Mouse (Mus musculus): ENCODE measurements around the gene Samd8. TPM values are rescaled to one million over a fixed set of nuclear protein-coding genes. Genes with fewer than 3 reads are reported as not detected.
A peak's percentile ranks its signal among the peaks of the same experiment; 100 is the strongest.

The Samd8 gene
- polyA plus RNA-seq, 1 experiment = 30.6 TPM

DNA sequence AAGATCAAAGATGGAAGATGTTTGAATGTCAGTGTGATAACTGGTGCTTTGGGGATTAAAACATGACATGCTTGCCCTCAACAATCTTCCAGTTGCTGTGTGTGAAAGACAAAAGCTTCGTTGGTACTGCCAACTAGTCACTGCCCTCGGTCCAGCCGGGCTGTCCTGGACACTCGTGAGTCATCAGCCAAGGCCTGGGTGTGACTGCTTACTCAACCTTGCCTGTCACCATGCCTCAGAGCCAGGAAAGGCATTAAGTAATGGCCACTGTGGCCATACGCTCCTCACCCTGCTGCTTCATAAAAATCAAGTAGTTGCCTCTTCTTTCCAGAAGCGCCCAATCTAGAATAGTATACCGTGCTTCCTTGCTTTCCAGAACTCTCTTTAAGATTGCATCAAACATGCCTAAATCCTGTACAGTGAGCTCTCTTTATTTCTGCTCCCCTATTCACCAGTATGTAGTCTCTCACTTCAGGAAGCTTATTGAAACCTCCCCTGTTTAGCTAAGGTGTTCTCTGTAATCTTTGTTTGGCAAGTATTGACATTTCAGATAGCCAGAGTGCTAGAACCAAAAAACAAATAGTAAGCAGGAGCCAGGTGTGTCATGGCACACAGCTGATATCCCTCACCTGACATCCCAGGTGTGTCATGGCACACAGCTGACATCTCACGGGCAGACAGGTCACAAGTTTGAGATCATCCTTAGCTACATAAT is 58.0 kb downstream of the Samd8 start:
- Histone ChIP-seq H3K27me3 (ENCODE audit: control insufficient read depth, insufficient read depth, low read length) (no peaks in the 10 kb centered on the region), H3K4me3 (ENCODE audit: low read depth, low read length) (no peak overlapping the region), H3K4me1 (ENCODE audit: control insufficient read depth, insufficient read depth, insufficient read length, low read length) (peaks cover 33% of the 10 kb centered on the region), H3K27ac (ENCODE audit: insufficient read depth, low read depth, low read length) (peak overlapping the region; percentile 99), H3K36me3 (ENCODE audit: control insufficient read depth, insufficient read depth, low read length) (no peaks in the 10 kb centered on the region)
- no peak for TF ChIP-seq POLR2A (IDR thresholded peaks at IDR 0.05; ENCODE audit: low read depth, low read length)
- no peak for TF ChIP-seq CTCF (IDR thresholded peaks at IDR 0.05; ENCODE audit: extremely low read depth, insufficient read length, insufficient replicate concordance, low read depth, low read length)
- WGBS = 40% methylated on average over 8 of the region's 8 CpGs

DNA sequence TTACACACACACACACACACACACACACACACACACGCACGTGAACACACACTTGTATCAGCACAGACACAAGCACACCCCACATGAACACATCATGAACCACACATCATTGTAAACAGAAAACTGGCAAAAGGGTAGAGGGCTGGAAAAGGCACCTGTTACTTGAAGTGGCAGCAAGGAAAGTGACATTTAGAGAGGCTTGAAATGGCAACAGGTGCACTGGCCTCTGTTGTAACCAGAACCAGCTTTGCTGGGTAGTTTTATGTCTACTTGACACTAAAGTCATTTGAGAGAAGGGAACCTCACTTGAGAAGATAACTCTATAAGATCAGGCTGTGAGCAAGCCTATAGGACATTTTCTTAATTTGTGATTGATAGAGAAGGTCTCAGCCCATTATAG is 59.1 kb downstream of the Samd8 start:
- Histone ChIP-seq H3K4me3 (ENCODE audit: low read depth, low read length) (no peak overlapping the region), H3K4me1 (ENCODE audit: control insufficient read depth, insufficient read depth, insufficient read length, low read length) (peaks cover 30% of the 10 kb centered on the region), H3K27ac (ENCODE audit: insufficient read depth, low read depth, low read length) (peak overlapping the region; percentile 99), H3K36me3 (ENCODE audit: control insufficient read depth, insufficient read depth, low read length) (no peaks in the 10 kb centered on the region), H3K27me3 (ENCODE audit: control insufficient read depth, insufficient read depth, low read length) (no peaks in the 10 kb centered on the region)
- no peak for TF ChIP-seq POLR2A (IDR thresholded peaks at IDR 0.05; ENCODE audit: low read depth, low read length)
- TF ChIP-seq CTCF (IDR thresholded peaks at IDR 0.05; ENCODE audit: extremely low read depth, insufficient read length, insufficient replicate concordance, low read depth, low read length) = no peak
- 79% methylated on average over 2 of the region's 2 CpGs for WGBS

DNA sequence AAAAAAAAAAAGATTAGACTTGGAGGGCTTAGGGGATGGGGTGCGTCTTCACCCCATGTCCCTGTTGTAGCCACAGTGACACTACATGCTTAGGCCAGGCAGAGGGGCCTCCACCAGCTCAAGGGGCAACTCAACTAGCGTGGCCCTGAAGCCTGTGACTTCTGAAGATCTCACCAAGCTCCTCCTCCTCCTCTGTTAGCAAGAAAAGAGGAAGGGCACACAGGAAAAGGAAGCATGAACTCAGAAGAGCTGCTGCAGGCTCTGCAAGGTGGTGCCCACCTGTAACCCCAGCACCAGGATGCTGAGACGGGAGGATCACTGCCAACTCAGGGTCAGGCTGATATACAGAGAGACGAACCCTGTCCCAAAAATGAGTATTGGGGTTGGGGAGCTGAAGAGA is 61.0 kb downstream of the Samd8 start:
- 86% methylated on average over 4 of the region's 4 CpGs for WGBS
- H3K27ac ChIP-seq (ENCODE audit: insufficient read depth, low read depth, low read length) = no peak overlapping the region
- no peaks in the 10 kb centered on the region for H3K36me3 ChIP-seq (ENCODE audit: control insufficient read depth, insufficient read depth, low read length)
- peaks cover 23% of the 10 kb centered on the region for H3K4me1 ChIP-seq (ENCODE audit: control insufficient read depth, insufficient read depth, insufficient read length, low read length)
- TF ChIP-seq CTCF (IDR thresholded peaks at IDR 0.05; ENCODE audit: extremely low read depth, insufficient read length, insufficient replicate concordance, low read depth, low read length) (no peak), POLR2A (IDR thresholded peaks at IDR 0.05; ENCODE audit: low read depth, low read length) (no peak)
- H3K4me3 ChIP-seq (ENCODE audit: low read depth, low read length) = no peak overlapping the region
- no peaks in the 10 kb centered on the region for H3K27me3 ChIP-seq (ENCODE audit: control insufficient read depth, insufficient read depth, low read length)

- no peak for TF ChIP-seq POLR2A (IDR thresholded peaks at IDR 0.05; ENCODE audit: low read depth, low read length)
- TF ChIP-seq CTCF (IDR thresholded peaks at IDR 0.05; ENCODE audit: extremely low read depth, insufficient read length, insufficient replicate concordance, low read depth, low read length) = no peak
Observed at GRCm38 (mm10) chr14:21811744-21812393, 61.5 kb downstream of the Samd8 start.

DNA sequence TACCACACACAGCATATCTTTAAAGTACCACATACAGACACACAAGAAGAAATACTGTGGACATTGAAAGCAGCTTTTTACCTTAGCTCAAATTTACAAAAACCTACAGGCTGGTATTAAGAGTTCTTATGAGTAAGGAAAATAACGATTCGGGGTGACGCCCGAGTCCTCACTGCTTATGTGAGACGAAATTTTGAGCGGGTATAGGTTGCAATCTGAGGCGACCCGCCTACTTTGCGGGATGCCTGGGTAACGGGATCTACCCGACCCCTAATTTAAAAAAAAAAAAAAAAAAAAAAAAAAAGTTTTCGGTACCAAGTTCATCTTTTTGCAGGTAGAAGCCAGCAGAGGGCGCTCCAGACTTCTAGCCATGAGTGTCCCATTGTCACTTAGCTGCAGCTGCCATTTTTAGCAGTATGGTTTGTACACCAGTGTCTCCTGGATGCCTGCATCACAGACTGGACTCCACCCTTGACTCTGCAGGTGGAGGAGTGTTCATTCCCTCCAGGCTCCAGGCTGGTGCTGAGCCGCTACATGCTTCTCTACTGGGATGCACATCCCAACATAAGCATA is 62.3 kb downstream of the Samd8 start:
- TF ChIP-seq CTCF (IDR thresholded peaks at IDR 0.05; ENCODE audit: extremely low read depth, insufficient read length, insufficient replicate concordance, low read depth, low read length) (peak; percentile 74; the same call in 1 of the 2 replicates), POLR2A (IDR thresholded peaks at IDR 0.05; ENCODE audit: low read depth, low read length) (no peak)
- 25% methylated on average over 14 of the region's 14 CpGs for WGBS

More at GRCm38 (mm10) chr14:21811744-21812393, 61.5 kb downstream of the Samd8 start:
- peaks cover 22% of the 10 kb centered on the region for H3K4me1 ChIP-seq (ENCODE audit: control insufficient read depth, insufficient read depth, insufficient read length, low read length)
- H3K4me3 ChIP-seq (ENCODE audit: low read depth, low read length) = no peak overlapping the region
- H3K27ac ChIP-seq (ENCODE audit: insufficient read depth, low read depth, low read length) = no peak overlapping the region
- 79% methylated on average over 10 of the region's 10 CpGs for WGBS
- H3K36me3 ChIP-seq (ENCODE audit: control insufficient read depth, insufficient read depth, low read length) = no peaks in the 10 kb centered on the region
- no peaks in the 10 kb centered on the region for H3K27me3 ChIP-seq (ENCODE audit: control insufficient read depth, insufficient read depth, low read length)

DNA sequence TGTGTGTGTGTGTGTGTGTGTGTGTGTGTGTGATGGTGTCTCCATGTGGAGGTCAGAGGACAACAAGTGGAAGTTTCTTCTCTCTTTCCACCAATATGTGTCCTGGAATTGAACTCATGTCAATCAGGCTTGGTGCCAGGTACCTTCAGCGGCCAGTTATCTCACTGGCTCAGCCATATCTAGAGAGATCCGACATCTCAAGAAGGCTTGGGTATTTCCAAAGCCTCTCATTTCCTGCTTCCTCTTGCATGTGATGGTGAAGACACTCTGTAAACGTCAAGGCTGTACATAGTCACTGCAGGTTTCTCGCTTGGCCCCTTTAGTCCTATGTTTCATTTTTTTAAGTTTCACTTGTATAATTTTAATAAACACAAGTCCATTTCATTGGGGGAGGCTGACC is 62.9 kb downstream of the Samd8 start:
- WGBS = 34% methylated on average over 4 of the region's 4 CpGs
- no peaks in the 10 kb centered on the region for H3K27me3 ChIP-seq (ENCODE audit: control insufficient read depth, insufficient read depth, low read length)

More for the DNA sequence above, 62.3 kb downstream of the Samd8 start:
- Histone ChIP-seq H3K27me3 (ENCODE audit: control insufficient read depth, insufficient read depth, low read length) (no peaks in the 10 kb centered on the region), H3K4me1 (ENCODE audit: control insufficient read depth, insufficient read depth, insufficient read length, low read length) (peaks cover 15% of the 10 kb centered on the region; the same call in 1 of the 2 replicates), H3K36me3 (ENCODE audit: control insufficient read depth, insufficient read depth, low read length) (no peaks in the 10 kb centered on the region), H3K27ac (ENCODE audit: insufficient read depth, low read depth, low read length) (peak overlapping the region; percentile 60), H3K4me3 (ENCODE audit: low read depth, low read length) (no peak overlapping the region)

DNA sequence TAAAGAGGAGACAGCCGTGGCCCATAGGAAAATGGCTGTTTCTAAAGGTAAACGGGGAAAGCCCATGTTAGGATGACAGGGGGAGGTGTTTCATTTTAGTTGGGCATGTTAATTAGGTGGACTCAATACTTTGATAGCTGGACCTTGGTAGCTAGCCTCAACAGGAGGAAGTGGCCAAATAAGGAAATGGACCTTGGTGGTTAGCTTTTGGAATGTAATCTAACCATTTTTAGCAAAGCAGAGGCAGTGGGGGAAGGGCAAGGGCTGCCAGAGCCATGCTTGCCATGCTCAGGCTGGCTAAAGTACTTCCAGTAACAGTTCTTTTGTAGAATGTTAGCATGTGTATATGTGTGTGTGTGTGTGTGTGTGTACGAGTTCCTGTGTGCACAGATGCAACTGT is 63.5 kb downstream of the Samd8 start:
- Histone ChIP-seq H3K27me3 (ENCODE audit: control insufficient read depth, insufficient read depth, low read length) (no peaks in the 10 kb centered on the region), H3K4me1 (ENCODE audit: control insufficient read depth, insufficient read depth, insufficient read length, low read length) (peaks cover 12% of the 10 kb centered on the region; the same call in 1 of the 2 replicates), H3K36me3 (ENCODE audit: control insufficient read depth, insufficient read depth, low read length) (no peaks in the 10 kb centered on the region), H3K27ac (ENCODE audit: insufficient read depth, low read depth, low read length) (peak overlapping the region; percentile 60), H3K4me3 (ENCODE audit: low read depth, low read length) (no peak overlapping the region)
- TF ChIP-seq CTCF (IDR thresholded peaks at IDR 0.05; ENCODE audit: extremely low read depth, insufficient read length, insufficient replicate concordance, low read depth, low read length) (no peak), POLR2A (IDR thresholded peaks at IDR 0.05; ENCODE audit: low read depth, low read length) (no peak)
- 59% methylated on average over 3 of the region's 3 CpGs for WGBS

More for the DNA sequence above, 62.9 kb downstream of the Samd8 start:
- Histone ChIP-seq H3K36me3 (ENCODE audit: control insufficient read depth, insufficient read depth, low read length) (no peaks in the 10 kb centered on the region), H3K27ac (ENCODE audit: insufficient read depth, low read depth, low read length) (peak overlapping the region; percentile 60), H3K4me3 (ENCODE audit: low read depth, low read length) (no peak overlapping the region), H3K4me1 (ENCODE audit: control insufficient read depth, insufficient read depth, insufficient read length, low read length) (peaks cover 15% of the 10 kb centered on the region; the same call in 1 of the 2 replicates)
- no peak for TF ChIP-seq POLR2A (IDR thresholded peaks at IDR 0.05; ENCODE audit: low read depth, low read length)
- no peak for TF ChIP-seq CTCF (IDR thresholded peaks at IDR 0.05; ENCODE audit: extremely low read depth, insufficient read length, insufficient replicate concordance, low read depth, low read length)

Measured in small intestine, adult 2 months (tissue).